Mouse (Mus musculus) erythroblast, embryonic 14.5 days (primary cell): ENCODE measurements around the gene Mmgt2. TPM values are rescaled to one million over a fixed set of nuclear protein-coding genes. Genes with fewer than 3 reads are reported as not detected.

Experiments
- H3K27me3 ChIP-seq: 2 replicates; pipeline ENCODE4 v1.6.1; 2012; ENCODE audit warnings: inconsistent platforms; ENCODE audit not compliant: control insufficient read depth
- H3K36me3 ChIP-seq: 2 replicates; pipeline ENCODE4 v1.6.1; 2012; ENCODE audit warnings: mild to moderate bottlenecking, inconsistent platforms; ENCODE audit not compliant: control insufficient read depth
- H3K4me1 ChIP-seq: 2 replicates; pipeline ENCODE4 v1.6.1; 2012; ENCODE audit warnings: inconsistent platforms; ENCODE audit not compliant: control insufficient read depth
- H3K4me3 ChIP-seq: replicated peaks from 2 replicates; pipeline ENCODE3; 2012; ENCODE audit warnings: moderate library complexity, mild to moderate bottlenecking, inconsistent platforms
- H3K9me3 ChIP-seq: 2 replicates; pipeline ENCODE4 v1.6.1; 2012; ENCODE audit warnings: low read length, inconsistent platforms, mixed read lengths; ENCODE audit not compliant: control insufficient read depth
- GATA1 ChIP-seq: IDR thresholded peaks from 2 replicates; pipeline ENCODE4 v1.6.1; 2012; ENCODE audit warnings: low read length, inconsistent platforms, mixed read lengths
- TAL1 ChIP-seq: IDR thresholded peaks from 3 replicates; pipeline ENCODE4 v1.6.1; 2012; ENCODE audit warnings: low read length, inconsistent platforms, mixed read lengths
- polyA plus RNA-seq: library from polyadenylated mRNA; stranded (reverse); fragments of >175 nt; gene quantifications from 2 replicates; pipeline ENCODE4 v1.2.3, GENCODE M21; 2012

Gene Mmgt2
- polyA plus RNA-seq, 1 experiment, result 0.25 TPM

GRCm38 (mm10) chr11:62710657-62711056, 62.2 kb downstream of the Mmgt2 start:
- H3K4me1 ChIP-seq, result no peaks in the 10 kb centered on the region
- TF ChIP-seq GATA1 (no peak), TAL1 (no peak)
- H3K4me3 ChIP-seq, result no peak overlapping the region
- no peaks in the 10 kb centered on the region for H3K27me3 ChIP-seq
- H3K36me3 ChIP-seq, result no peaks in the 10 kb centered on the region
- no peaks in the 10 kb centered on the region for H3K9me3 ChIP-seq

Other genes starting within 250 kb of the Mmgt2 start
- gene Pigl, start 190.2 kb upstream of the Mmgt2 start, polyA plus RNA-seq, result 0.11 and 0.21 TPM in 2 replicates
- gene Ncor1, start 190.1 kb upstream of the Mmgt2 start, polyA plus RNA-seq, result 8.1 and 11.7 TPM in 2 replicates
- 1.4 and 1.9 TPM in 2 replicates for gene Cenpv, start 109.4 kb upstream of the Mmgt2 start, polyA plus RNA-seq
- gene Ubb, start 97.5 kb upstream of the Mmgt2 start, polyA plus RNA-seq, result 195 and 225 TPM in 2 replicates
- gene Trpv2, start 74.2 kb upstream of the Mmgt2 start, polyA plus RNA-seq, result 0.03 and 0.04 TPM in 2 replicates
- 0.08 and 0.17 TPM in 2 replicates for gene Lrrc75a, start 141 bp upstream of the Mmgt2 start, polyA plus RNA-seq
- gene Zfp287, start 83.2 kb downstream of the Mmgt2 start, polyA plus RNA-seq, result not detected in 2 replicates
- gene Gm10428, start 104.4 kb downstream of the Mmgt2 start, polyA plus RNA-seq, result not detected in 2 replicates
- gene Zfp286, start 140.8 kb downstream of the Mmgt2 start, polyA plus RNA-seq, result 0.02 TPM in 1 of 2 replicates, not detected in the other
- not detected in 2 replicates for gene Trim16, start 171.6 kb downstream of the Mmgt2 start, polyA plus RNA-seq
- not detected in 2 replicates for gene Fbxw10, start 198.4 kb downstream of the Mmgt2 start, polyA plus RNA-seq
- not detected in 2 replicates for gene Tvp23b, start 230.8 kb downstream of the Mmgt2 start, polyA plus RNA-seq